Mouse (Mus musculus): ENCODE data around the gene Cntn1. TPM values are rescaled to one million over a fixed set of nuclear protein-coding genes. Genes with fewer than 3 reads are reported as not detected.

Gene Cntn1
- total RNA-seq, 4 experiments from 2014 or later, result 285 to 319 (median 299) TPM

DNA sequence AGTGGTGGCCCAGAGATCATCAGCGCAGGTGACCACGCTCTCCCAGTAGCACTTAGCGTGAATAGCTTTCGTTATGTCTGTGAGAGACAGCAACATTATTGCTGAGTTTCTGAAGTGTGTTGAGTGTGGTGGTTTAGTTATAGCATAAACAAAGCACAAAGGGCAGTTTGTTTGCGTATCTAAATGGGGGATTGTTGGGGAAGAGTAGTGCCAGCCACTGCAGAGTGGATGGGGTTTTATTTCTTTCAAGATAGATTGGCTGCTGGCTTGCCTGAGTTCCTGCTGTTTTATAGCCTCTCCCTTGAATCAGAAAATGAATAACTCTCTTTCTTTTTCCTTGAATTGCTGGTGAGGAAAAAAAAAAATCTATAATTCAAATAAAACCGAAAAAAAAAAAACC, 86.1 kb downstream of the Cntn1 start:
- DNase-seq (ENCODE audit: low spot score in 2 of 2), result no peak

DNA sequence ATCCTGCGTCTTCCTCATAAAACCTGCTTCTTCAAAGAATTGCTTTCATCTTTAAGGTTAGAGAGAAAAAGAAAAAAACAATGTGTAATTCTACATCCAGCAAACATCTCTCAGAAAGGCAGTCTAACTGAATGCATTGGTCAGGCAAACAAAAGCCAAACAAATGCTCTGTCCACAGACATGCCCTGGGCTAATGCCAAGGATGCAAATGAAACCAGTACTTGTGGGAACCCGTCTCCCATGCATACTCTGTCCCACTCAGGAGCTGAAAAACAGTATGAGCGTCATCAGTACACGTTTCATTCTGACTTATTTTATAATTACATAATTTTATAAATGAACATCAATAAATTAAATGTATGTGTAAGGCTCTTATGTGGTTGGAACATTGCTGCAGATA, 91.0 kb downstream of the Cntn1 start:
- no peak for DNase-seq (ENCODE audit: low spot score in 2 of 2)

DNA sequence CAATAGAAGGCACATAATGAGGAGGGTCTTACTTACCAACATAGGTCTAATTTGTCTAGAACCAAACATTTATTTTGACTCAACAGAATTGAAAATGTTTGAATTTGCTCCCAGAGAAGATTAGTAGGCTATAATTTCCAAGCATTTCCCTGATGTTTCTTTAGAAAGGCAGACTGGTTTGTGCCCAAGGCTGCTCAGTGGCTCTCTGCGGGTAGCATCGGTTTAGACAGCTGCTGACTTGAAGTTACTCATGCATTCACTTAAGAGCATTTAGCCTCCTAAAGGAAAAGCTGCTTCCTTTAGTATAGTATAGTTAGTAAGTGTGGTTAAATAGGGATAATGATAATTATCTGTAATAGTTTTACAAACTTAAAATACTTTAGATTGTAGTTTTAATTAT, 104.0 kb downstream of the Cntn1 start:
- DNase-seq (ENCODE audit: low spot score in 2 of 2), result no peak

GRCm38 (mm10) chr15:92160855-92161162, 109.8 kb downstream of the Cntn1 start:
- peak in 1 of 2 experiments; percentile 21 for DNase-seq (ENCODE audit: low spot score in 2 of 2)

DNA sequence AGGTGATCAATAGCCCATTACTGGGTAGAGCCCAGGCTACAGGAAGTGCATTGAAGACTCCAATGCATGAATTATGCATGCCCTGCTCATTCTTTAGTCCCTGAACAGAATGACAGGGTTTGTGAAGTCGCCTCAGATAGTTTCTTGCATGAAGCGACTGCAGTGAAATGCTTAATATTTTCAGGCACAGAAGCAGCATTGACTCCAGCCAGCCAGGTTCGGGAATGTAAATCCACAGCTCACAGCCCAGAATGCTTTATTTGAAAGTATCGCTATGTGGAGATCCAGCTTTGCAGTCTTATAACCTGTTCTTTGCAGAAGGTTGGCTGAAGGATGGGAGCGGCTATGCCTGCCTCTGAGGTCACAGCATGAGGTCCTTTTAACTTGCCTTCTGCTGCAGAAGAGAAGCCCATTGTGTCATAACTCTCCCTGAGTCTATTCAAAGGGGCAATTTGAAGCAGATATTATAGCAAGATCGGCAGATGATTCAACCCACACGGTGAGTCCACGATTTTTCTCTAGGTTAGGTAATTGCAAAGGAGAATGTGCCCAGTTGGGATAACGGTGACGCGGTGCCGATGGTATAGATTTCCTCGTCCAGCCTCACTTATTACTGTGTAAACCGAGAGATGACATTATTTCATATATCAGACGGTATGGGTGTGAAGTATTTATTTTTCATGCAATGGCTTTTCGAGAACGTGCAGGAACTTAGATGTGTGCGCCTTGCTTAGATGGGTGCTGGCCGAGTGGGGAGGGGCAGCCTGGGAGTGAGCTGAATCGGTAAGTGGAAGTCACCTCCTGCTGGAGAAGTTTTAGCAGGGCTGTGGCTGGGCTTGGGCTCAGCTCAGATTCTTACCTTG, 110.4 kb downstream of the Cntn1 start:
- peak; percentile 18 to 45 for DNase-seq (ENCODE audit: low spot score in 2 of 2)

GRCm38 (mm10) chr15:92162835-92163234, 111.9 kb downstream of the Cntn1 start:
- no peak for DNase-seq (ENCODE audit: low spot score in 2 of 2)

DNA sequence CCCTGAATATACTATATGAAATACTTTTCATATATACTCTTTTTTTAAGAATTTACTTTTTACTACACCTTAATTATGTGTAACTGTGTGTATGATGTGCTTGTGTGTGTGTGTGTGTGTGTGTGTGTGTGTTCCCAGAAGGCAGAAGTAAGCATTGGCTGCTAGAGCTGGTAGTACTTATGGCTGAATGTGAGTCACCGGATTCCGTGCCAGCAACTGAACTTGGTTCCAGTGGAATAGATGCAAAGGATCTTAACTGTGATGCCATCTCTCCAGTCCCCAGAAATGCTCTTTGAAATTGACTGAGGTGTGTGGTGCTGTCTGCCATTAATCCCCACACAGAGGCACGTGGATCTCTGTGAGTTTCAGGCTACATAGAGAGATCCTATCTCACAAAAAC, 113.2 kb downstream of the Cntn1 start:
- DNase-seq (ENCODE audit: low spot score in 2 of 2), result peak in 1 of 2 experiments; percentile 67

DNA sequence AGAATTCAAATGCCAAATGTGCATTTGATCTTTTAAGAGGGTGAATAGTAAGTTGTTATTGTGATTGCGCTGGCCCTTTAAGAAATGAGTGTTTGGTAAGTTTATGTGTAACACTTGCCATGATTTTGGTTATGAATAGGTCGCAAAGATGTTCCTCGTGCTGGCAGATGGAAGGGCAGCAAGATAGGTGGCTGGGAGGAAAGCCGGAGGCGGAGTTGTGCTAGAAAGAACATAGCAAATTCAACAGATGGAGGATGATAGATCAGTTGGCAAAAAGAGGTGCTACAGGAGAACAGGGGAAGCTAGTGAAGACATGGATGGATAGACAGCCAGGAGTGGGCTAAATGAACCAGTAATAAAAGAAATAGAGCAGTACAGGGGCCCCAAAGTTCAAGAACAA, 115.3 kb downstream of the Cntn1 start:
- DNase-seq (ENCODE audit: low spot score in 2 of 2), result peak in 1 of 2 experiments; percentile 54

- no peak for DNase-seq (ENCODE audit: low spot score in 2 of 2)
Observed at GRCm38 (mm10) chr15:92175739-92176138, 124.8 kb downstream of the Cntn1 start.

DNA sequence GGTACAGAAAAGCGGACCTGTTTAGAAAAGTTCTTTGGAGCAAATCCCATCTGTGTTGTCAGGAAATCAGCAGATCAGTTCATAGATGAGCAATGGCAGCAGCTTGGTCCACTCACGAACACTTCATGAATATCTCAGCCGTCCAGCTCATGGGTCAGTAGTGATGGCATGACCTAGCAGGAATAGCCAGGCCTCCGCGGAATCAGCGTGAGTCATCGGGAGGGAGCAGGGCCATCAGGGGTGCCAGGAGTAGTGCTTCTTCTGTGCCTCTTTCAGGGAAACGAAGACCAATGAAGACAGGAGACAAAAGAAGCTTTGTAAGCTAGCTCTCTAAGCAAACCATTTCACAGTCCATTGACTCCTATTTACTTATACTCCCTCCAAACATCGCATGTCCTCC, 126.4 kb downstream of the Cntn1 start:
- DNase-seq (ENCODE audit: low spot score in 2 of 2), result no peak

GRCm38 (mm10) chr15:92185484-92185883, 134.5 kb downstream of the Cntn1 start:
- no peak for DNase-seq (ENCODE audit: low spot score in 2 of 2)

- no peak for DNase-seq (ENCODE audit: low spot score in 2 of 2)
Observed at GRCm38 (mm10) chr15:92190000-92190399, 139.0 kb downstream of the Cntn1 start.

DNA sequence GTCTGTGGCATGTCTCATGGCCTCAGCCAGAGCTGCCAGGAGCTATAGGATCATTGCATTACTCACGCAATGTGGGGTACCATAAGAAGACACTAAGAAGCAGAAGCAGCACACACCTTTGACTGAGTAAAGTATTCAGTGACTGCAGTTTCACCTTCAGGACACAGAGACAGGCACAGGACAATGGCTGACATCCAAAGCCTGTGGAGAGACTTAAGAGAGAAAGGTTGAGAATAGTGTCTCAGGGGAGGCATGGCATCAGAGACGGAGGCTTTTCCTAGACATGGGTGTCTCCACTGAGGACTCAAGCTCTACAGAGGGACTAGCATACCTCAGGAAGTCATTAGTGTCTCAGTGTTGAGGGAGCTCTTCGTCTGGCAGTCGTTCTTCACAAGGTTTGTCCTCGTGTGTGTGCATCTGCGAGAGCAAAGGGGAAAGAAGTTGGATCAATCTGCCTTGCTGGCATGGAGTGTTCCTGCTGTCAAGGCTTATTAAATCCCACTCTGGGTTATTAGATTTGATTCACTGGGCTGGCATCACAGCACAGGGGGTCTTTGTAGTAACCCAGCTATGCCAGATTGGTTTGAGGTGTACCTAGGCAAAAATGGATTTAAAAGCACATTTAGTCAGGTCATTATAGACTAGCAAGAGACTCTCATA, 149.5 kb downstream of the Cntn1 start:
- no peak for DNase-seq (ENCODE audit: low spot score in 2 of 2)

- DNase-seq (ENCODE audit: low spot score in 2 of 2), result no peak
Observed at GRCm38 (mm10) chr15:92206695-92207094, 155.7 kb downstream of the Cntn1 start.

DNA sequence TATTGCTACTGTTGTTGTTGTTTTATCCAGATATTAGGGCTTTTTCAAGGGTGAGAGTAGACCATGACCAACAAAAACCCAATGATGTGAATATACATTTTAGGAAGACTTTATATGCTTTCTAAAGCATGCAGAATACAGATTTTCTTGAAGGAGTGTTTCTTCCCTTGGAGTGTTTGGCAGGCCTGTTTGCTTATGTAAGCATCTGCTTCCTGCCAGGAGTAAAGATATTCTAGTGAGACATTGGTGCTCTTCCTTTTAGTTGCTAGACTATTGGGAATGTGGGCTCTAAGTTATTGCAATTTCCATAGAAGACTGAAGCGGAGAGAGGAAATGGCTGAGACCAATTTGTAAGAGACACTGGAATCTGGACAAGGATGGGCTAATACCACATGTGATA, 158.8 kb downstream of the Cntn1 start:
- peak in 1 of 2 experiments; percentile 32 for DNase-seq (ENCODE audit: low spot score in 2 of 2)

DNA sequence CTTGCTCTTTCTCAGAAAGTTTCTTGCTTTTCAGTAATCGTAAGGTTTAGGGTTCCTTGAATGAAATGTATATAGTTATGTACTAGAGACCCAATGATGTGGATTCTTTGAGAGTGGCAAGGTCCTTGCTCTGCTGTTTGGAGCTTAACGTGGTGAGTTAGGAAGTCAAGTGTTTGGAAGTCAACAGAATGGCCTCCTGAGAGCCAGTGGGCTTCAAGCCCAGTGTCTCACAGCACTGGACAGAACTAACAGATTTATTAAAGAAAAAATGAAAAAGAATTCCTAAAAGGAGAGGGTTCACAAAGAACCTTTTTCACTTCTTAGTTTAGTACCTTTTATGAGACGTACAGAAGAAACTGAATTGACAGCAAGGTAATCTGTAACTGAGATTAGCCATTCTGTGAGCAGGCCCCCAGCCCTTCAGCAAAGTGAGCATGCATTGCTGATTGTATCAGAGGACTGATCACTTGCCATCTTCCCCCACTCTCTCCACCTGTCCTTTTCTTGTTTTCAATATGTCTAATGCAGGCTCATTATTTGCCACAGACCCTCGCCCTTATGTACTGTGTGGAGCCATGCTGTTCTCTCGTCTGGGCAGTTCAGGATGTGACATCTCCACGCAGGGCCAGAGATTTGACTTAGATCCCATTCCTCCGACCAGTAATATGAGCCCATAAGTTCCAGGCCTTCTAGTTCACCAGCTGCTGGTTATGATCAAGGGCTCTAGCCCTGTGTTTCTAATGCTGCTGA, 159.7 kb downstream of the Cntn1 start:
- no peak for DNase-seq (ENCODE audit: low spot score in 2 of 2)

GRCm38 (mm10) chr15:92215841-92216240, 164.9 kb downstream of the Cntn1 start:
- no peak for DNase-seq (ENCODE audit: low spot score in 2 of 2)

- DNase-seq (ENCODE audit: low spot score in 2 of 2), result no peak
Observed at GRCm38 (mm10) chr15:92221446-92221845, 170.5 kb downstream of the Cntn1 start.

DNA sequence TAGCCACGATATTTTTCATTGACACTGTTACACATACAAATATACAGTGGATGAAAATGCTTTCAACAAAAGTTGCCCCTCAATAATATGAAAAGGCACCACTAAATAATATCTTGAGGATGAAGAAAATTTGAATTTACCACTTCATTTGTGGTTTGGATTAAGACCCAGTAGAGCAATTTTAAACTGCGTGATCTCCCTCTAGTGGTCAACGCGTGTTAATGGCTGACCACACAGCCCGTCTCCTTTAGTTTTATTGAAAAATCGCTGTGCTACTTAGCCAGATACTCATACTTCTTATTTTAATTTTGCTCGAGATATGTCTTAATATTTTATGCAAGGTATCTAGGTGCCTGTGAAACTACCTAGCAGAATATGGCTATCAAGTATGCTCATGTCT, 180.4 kb downstream of the Cntn1 start:
- DNase-seq (ENCODE audit: low spot score in 2 of 2), result no peak

GRCm38 (mm10) chr15:92235836-92236235, 184.9 kb downstream of the Cntn1 start:
- DNase-seq (ENCODE audit: low spot score in 2 of 2), result no peak

- DNase-seq (ENCODE audit: low spot score in 2 of 2), result peak in 1 of 2 experiments; percentile 44
Observed at GRCm38 (mm10) chr15:92264980-92265707, 214.2 kb downstream of the Cntn1 start.

GRCm38 (mm10) chr15:92268341-92268740, 217.4 kb downstream of the Cntn1 start:
- no peak for DNase-seq (ENCODE audit: low spot score in 2 of 2)
